Mouse (Mus musculus): ENCODE measurements around the gene Snx29.

Snx29 gene

GRCm38 (mm10) chr16:11784354-11784753 lies 461.6 kb downstream of the Snx29 start:
- no peak for DNase-seq (ENCODE audit: low spot score)

GRCm38 (mm10) chr16:11785806-11786205 lies 463.1 kb downstream of the Snx29 start:
- no peak for DNase-seq (ENCODE audit: low spot score)

- DNase-seq (ENCODE audit: low spot score): no peak
These were observed 467.8 kb downstream of the Snx29 start for GRCm38 (mm10) chr16:11790476-11790875.

- DNase-seq (ENCODE audit: low spot score): no peak
These were observed 470.7 kb downstream of the Snx29 start for GRCm38 (mm10) chr16:11793391-11793790.

GRCm38 (mm10) chr16:11794628-11795027 lies 471.9 kb downstream of the Snx29 start:
- DNase-seq (ENCODE audit: low spot score): no peak

GRCm38 (mm10) chr16:11795758-11796460 lies 473.2 kb downstream of the Snx29 start:
- no peak for DNase-seq (ENCODE audit: low spot score)

GRCm38 (mm10) chr16:11801960-11802539 lies 479.3 kb downstream of the Snx29 start:
- no peak for DNase-seq (ENCODE audit: low spot score)

Data from ovary, postnatal 36 days (tissue).